Mouse (Mus musculus): Measurements from ENCODE around the gene Map3k13.
"Not testable (repeated sequence)": the region's sequence is repeated elsewhere in the genome, so short reads cannot be mapped to it uniquely, and the experiment has no call there.

Gene Map3k13

DNA sequence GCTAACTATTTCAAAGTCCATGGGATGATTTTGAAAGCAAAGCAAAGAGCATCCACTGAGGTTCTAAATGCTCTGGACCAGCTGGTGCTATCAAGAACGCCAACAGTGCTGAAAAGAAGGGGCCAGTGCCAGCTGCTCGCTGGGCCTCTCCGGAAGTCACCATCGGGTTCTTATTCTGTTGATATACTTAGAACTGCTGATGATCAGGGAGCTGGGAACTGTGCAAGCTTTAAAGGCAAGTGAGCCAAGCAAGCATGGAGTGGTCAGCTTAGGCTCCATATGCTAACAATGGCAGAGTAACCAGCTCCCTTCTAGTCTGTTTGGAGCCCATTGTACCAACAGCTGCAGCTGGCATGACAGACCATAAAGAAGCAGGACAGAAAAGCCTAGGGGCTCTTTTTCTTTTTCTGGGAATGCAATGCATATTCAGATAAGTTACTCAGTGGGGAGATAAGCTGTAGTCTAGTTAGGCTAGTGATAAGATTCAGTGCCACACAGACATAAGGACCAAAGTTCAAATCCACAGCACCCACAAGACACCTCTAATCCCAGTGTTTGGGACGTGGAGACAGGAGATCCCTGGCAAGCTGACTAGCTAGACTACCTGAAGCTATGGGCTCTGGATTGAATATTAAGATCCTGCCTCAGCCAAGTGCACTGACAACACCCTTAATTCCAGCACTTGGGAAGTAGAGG lies 60.6 kb downstream of the Map3k13 start:
- no peak for DNase-seq

DNA sequence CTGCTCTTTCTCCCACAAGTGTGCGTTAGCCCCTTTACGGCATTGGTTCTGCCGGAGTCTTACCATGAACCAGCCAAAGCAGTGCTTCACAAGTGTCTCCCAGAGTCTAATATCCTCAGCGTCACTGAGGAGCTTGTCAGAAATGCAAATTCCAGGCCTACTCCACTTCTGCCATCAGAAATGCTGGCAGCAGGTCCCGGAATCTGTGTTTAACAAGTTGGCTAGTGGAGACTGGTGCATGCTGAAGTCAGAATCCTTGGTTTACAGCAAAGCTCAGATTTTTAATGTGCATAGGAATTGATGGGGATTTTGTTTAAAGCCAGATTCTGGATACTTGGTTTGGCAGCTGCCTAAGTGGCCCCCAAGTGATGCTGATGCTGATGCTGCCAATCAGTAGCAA lies 62.0 kb downstream of the Map3k13 start:
- no peak for DNase-seq

DNA sequence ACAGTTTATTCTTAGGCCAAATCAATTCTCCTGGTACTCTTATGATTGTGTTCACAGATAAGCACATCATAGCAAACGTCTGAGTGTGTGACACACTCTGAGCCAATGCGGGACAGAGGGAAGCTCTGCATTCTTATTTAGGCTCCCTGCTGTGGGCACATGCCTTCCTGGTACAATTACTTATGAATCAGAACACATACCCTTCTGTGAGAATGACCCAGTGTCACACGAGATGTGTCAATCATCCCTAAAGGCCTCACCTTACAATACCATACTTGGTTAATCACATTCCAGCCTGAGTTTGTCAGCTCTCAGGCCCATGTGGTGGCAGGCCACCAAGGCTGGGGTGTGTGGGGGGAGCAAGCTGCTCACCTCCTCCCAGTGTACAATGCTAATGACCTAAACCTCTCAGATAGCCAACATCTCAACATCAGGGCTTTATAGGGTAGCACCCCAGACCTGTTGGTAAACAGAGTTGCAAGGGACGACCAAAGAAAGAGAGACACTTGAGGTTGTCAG lies 63.0 kb downstream of the Map3k13 start:
- DNase-seq: no peak

DNA sequence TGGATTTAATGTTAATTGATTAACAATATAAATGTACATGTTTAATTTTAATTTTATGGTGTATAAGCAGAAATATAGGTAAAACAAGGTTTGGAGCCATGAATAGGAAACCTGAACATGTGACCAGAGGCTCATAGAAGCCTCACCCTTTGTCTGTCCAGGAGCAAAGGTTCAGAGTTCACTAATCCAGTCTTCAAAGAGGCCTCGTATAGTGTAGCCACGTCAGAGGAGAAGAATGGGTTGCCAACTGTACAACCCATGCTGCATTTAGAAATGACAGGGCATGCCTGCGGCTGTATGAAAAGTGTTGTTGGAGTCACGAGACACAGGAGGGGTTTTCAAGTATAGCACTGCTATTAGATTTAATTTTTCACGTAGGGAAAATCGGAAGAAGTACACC lies 64.0 kb downstream of the Map3k13 start:
- DNase-seq: no peak

DNA sequence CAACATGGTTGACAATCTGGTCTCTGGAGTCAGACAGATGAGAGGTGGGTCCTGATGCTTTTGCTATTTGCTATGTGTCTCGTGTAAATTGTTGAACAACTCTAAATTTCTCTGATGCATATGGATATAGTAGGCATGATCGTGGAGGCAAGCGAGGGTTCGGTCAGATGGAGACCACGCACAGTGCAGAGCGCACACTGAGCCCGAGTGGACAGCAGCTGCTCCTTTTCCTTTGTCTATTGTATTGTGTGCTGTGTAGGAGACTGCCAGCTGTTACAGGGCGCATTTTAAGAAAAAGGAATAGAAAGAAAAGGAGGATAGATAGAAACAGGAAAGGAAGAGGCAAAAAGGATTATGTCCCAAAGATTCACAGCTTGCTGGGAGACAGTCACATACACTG lies 64.7 kb downstream of the Map3k13 start:
- DNase-seq: no peak

DNA sequence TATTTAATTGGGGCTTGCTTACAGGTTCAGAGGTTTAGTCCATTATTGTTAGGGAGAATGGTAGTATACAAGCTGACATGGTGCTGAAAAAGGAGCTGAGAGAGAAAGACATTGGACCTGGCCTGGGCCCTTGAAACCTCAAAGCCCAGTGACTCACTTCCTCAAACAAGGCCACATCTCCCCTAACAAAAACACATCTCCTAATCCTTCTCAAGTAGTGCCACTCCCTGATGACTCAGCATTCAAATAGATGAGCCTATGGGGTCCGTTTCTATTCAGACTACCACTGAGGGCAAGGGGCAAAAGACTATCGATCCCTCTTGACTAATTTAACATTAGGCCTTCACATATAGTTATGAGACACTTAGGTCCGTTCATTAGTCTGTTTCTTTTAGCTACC lies 68.3 kb downstream of the Map3k13 start:
- no peak for DNase-seq

DNA sequence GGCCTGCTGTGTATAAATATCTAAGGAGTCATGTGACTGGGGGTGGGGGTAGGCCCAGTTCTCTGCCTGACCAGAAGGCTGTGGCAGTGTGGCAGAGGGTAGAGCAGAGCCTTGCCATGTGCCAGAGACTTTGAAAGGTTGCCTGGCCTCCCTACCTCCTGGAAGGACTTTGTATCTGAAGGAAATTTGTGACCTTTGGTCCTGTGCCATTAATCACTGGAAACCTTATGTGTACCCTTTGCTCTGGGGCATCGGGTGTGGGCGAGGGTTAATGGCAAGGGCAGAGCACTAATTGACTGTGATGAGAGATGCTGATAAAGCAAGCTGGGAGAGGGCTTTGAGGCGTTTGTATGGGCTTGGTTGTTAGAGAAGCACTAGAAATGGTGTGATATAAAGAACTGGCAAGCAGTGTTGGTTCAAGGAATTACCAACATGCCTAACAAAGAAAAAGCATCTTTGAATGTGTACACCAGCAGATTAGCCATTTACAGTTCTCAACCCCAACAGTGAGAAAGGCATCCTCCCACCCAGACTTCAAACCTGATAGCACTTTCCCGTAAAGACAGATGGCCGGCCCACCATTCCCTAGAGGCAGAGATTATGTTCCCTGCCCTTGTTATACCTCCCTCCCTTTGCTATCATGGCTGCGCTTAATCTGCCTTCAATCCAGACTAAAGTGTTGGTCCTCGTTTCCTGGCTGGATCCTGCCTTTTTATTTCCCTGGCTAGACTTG lies 71.3 kb downstream of the Map3k13 start:
- DNase-seq: no peak

DNA sequence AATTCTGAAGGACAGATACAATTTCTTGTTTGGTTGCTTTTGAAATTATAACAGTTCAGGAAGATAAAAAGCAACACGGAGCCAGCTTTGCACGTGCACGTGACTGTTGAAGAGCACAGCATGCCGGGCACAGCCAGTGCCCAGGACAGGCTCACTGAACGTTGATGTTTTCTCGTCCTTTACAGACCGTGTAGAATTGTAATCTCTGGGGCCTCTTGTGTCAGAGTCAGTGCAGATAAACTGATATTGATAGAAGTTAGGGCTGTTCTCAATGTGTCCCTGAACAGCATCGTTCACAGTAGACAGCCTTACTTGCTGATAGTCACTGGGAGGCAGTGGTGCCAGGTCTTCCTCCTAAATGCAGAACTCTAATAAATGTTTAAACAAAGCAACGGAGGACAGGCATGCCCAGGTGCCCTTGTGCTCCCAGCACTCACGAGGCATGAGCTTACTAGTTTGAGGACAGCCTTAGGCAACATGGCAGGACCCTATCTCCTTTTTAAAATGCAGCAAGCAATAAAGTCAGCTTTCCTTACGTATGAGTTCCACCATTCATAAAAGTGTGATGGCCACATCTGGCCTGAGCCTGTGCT lies 71.9 kb downstream of the Map3k13 start:
- no peak for DNase-seq

DNA sequence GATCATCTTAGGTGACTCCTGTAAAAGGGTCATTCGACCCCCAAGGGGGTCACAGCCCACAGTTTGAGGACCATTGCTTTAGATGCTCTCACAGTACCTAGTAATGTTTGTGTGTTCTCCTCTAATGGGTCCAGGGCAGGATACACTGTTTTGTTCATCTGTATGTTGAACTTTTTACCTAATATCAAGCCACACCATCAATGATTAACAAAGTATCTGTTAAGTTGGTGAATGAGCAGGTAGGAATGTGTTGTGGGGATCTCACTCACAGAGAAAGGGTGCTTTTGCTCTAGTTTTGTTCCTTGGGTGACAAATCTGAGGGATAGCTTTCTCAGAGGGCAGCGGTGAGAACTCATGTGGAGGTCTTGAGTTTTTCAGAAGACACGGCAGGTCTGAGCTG lies 73.6 kb downstream of the Map3k13 start:
- no peak for DNase-seq

DNA sequence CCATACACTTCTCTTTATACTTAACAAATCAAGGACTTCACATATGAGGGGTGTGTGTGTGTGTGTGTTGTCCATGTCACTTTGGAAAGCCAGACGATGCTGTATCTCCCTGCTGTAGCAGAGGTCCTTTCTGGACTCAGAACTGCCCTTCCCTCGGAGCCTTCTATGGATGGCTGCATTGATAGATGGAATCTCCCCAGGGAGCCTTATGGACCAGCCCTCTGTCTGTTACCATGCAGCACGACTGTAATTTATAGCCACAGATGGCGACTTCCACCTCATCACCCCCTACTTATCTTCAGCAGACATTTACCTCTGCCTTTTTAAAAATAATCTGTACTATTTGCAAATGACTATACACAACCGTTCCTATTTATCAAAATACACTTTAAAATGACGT lies 74.5 kb downstream of the Map3k13 start:
- no peak for DNase-seq

DNA sequence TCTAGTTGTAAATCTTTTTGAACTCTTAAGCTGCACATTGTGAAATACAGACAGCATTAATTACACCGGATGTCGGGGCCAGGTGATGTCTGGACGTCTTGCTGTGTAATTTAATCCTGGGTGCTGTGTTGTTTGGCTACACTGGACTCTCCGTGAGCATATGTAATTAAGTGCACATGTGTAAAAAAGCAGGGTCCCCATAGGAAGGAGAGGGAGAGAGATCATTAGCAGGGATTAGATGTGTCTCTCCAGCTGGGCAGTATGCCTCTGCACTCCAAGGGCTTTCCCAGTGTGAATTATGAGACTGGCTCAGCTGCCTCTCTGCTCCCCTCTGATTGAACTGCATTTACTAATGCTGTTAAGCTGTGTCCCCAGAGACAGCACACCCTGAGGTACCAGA lies 75.7 kb downstream of the Map3k13 start:
- no peak for DNase-seq

DNA sequence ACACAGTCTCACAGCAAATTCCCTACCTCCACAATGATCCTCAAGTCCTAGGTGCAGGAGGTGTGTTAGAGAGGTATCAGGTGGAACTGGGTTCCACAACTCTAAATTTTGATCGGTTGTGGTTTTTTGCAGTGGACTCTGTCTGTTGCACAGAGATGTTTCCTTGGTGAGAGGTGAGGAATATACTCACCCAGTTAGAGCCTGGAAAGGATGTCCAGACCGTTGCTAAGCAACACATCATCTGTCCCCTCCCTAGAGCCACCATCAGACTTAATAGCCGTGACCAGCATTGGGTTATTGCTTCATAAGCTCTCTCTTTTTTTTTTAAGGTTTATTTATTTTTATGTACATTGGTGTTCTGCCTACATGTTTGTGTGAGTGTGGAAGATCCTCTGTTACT lies 83.6 kb downstream of the Map3k13 start:
- DNase-seq: no peak

DNA sequence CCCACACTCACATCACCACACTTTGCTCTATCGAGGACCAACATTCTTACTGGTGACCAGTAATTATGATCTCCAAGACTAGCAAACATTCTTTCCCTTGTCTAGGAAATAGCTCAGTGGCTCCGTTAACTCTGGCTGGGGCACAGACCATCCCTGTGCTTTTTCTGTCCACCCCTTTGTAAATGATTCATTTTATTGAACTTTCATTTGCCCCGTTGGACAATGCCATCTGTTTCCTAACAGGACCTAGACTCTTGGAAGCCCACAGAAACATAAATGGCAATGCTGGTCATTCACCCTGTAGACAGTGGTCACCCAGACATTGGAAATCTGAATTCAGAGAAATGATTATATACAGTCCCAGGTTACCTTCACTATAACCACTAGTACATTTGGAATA lies 84.7 kb downstream of the Map3k13 start:
- DNase-seq: no peak

DNA sequence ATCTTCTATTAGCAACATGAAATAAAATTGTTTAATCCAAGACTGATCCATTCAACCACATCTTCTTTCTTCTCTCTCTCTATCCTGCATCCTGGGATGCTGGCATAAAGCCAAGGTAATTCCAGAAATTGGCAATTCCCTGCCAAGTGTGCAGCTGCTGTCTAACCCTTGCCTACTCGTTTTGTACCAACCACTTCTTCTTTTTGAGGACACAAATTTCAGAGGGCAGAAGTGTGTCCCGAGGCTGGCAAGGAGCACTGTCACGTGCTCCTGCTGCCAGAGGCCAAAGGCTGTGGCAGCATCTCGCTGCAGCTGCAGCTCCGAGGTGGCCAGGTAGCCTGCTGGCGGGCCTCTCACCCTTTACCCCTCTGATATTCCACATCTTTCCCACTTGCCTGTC lies 87.0 kb downstream of the Map3k13 start:
- no peak for DNase-seq

DNA sequence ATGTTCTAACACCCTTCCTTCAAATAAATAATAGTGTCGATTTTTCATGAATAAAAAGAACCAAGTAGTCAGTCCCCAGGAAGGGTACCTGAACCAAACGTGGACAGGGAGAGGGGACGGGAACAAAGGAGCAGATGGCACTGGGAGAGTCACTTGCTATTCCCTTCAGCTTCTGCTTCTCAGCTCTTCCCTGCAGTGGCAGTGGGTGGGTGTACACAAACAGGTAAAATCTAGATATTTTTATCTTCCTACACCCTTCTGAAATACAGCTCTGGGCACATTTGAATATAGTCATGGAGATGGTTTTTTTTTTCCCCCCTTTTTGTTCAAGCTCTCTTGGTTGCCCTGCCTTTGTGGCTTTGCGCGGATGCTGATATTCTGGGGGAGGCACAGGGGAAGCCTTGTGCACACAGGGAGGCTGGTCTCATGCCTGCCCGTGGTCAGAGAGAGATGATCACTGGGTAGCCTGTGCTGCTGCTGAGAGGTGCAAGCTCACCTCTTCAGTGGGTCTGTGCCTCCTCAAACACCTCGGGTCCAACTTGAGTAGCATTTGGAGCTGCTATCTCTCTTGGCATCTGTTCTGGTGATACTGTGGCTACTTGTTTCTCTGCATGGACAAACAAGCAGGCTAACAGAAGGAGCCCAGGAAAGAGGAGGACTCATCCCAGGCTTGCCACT lies 87.6 kb downstream of the Map3k13 start:
- DNase-seq: no peak

DNA sequence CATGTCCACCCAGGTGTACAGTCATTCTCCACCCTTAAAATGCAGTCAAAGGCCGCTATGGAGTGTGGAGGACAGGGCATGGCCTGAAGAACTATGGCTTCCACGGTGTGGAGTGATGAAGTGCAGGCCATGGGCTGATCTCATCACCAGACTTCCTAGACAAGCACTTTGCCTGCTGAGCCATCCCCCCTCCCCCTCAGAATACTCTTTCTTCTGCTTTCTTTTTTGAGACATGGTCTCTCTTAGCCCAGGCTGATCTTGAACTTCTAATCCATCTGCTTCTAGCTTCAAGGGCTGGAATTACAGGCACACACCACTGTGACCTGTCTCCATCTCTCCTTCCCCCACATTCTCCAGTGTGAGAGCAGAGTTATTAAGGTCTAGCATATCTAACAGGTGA lies 93.5 kb downstream of the Map3k13 start:
- DNase-seq: no peak

DNA sequence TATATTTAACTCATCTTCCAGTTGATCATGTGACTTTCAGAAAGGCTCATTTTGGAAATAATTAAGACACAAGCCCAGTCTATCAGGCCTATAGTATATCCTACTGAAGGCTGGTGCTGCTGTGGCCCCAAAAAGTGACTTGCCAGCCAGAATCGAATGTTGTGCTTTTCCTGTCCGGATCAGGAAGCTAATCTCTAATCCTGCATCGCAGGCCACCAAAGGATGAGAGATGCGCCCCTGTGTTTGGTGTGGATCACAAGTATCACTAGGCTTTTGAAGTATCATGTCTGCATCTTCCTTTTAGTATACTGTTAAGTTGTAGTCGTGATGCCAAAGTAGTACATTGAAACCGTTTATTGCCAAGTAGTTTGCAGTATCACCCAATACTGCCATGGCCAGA lies 99.7 kb downstream of the Map3k13 start:
- no peak for DNase-seq

DNA sequence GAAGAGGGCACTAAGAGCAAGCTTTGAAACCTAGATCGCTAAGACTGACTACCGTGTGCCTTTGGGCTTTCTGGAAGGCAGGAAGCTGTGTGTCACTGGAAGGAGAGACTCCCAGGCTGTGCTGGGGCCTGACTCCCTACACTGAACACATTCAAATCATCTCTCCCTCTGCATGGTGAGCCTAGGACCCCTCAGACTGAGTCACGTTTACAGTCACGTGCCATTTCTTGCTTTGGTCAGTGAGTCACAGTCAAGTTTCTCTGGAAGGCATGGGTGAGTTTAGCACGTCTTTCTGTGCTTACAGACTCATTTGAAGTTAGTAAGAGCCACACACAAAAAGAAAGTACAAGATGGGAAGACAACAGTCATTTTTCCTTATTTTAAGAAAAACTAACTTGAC lies 107.1 kb downstream of the Map3k13 start:
- no peak for DNase-seq

DNA sequence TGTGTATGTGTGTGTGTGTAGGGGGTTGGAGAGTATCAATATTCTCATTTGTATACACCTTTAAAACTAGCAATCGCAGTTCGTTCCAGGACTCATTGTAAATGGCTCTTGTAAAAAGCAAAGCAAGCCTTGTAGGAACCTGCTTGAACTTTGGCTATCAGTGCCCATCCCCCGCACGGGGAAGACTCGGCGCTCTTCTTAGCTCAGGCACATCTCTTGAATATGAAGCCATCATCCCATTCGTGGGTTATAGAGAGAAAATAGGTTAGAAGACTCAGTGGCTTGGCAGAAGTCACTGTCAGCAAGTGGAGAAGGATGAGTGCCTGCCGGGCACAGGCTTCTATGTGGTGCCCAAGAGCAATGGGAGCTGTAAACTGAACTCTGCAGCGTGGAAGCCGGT lies 110.5 kb downstream of the Map3k13 start:
- no peak for DNase-seq

DNA sequence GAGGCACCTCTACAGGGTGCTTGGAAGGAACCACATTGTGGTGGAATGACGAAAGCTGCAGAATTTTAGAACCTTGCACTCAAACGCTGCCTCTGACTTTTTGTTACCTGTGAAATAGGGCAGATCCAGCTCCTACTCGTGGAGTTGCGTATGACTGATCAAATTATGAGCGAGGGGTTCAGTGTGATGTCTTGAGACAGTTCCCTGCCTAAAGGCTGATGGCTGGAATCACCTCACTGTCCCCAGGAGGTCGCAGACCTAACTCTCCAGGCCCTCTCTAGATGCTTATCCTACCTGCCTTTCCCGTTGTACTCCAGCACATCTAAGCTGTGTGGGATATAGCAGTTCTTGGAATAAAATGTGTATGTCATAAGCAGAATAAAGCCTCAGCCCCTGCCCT lies 111.8 kb downstream of the Map3k13 start:
- no peak for DNase-seq

DNA sequence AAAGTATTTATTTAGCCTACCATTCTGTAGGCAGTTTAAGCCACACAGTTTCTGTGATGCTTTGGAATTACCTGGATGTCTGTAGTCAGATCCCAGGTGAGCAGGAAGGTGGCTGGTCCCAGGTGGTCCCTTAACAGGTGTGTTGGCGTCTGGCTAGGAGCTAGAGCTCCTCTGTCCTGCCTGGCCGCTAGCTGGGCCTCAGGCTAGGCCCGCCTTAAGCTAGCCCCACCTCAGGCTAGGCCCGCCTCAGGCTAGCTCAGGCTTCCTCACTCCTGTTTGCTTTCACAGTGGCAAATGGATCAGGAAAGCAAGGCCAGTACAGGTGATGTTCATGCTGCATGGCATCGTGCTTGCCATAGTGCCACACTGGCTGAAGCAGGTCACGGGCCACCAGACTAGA lies 112.8 kb downstream of the Map3k13 start:
- no peak for DNase-seq

DNA sequence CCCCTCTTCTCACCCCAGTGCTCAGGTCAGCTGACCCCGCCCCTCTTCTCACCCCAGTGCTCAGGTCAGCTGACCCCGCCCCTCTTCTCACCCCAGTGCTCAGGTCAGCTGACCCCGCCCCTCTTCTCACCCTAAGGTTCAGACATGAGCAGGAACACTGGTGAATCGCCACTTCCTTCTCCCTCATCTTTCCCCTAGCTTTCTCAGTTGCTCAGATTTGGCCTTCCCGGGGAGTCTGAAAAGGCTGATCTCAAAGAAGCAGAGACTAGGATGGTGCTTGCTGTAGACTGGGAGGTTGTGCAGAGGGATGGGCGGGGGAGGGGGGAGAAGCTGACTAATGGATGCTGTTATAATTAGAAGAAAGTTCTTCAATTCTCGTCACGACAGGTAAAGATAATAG lies 114.8 kb downstream of the Map3k13 start:
- not testable (repeated sequence) for DNase-seq

DNA sequence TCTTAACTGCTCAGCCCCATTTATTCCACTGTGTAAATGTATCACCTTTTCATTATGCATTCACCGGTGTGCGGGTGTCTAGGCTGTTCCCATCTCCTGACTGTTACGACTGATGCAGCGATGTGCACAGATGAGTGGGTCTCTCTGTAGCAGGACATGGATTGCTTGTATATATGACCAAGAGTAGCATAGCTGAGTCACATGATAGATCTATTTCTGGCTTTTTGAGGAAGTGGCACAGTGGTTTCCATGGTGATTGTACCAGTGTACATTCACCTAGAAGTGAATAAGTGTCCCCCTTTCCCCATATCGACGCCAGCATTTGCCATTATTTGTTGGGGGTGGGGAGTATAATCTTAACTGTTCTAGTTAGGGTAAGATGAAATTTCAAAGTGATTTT lies 119.2 kb downstream of the Map3k13 start:
- DNase-seq: no peak

DNA sequence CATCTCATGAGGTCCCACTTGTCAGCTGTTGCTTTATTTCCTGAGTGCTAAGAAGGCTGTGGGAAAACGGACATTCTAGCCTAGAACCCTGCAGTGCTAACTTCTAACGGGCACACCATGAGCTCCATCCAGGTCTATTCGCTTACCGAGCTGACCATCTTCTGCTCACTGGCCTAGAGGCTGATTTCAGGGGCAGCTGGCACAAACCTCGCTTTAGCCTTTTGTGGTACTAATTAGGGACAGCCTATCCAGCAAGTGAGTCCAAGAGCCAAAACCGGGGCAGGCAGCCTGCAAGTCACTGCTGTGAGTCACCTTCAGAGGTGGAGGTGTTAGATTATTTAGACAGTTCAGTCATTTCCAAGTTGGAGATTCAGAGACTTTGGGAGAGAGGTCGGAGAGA lies 122.5 kb downstream of the Map3k13 start:
- no peak for DNase-seq
